Mouse (Mus musculus) forebrain, postnatal 0 days (tissue): Measurements from ENCODE around the gene En1. TPM values are rescaled to one million over a fixed set of nuclear protein-coding genes. Genes with fewer than 3 reads are reported as not detected.

Experiments
- ATAC-seq: fragments of 200-750 bp; cut with Nextera tagmentation; 2 replicates; pipeline ENCODE4 v1.8.0; 2017; ENCODE audit warnings: mild to moderate bottlenecking, moderate library complexity
- DNase-seq: peaks from one replicate; pipeline ENCODE4 v3.0.0-alpha.2; 2015
- H3K27ac ChIP-seq: fragments of 300-500 bp; sonication (generic); 2 replicates; pipeline ENCODE4 v1.5.1; 2014; ENCODE audit warnings: low read depth, mild to moderate bottlenecking, antibody characterized with exemption, low read length, moderate library complexity, mixed read lengths
- H3K27me3 ChIP-seq: fragments of 300-500 bp; sonication (generic); 2 replicates; pipeline ENCODE4 v1.6.1; 2014; ENCODE audit warnings: mild to moderate bottlenecking, low read length, mixed read lengths; ENCODE audit not compliant: insufficient read depth
- H3K36me3 ChIP-seq: fragments of 300-500 bp; sonication (generic); 2 replicates; pipeline ENCODE4 v1.6.1; 2014; ENCODE audit warnings: mild to moderate bottlenecking, moderate library complexity; ENCODE audit not compliant: insufficient read depth
- H3K4me1 ChIP-seq: fragments of 300-500 bp; sonication (generic); 2 replicates; pipeline ENCODE4 v1.6.1; 2014; ENCODE audit warnings: antibody characterized with exemption; ENCODE audit not compliant: insufficient read depth
- H3K4me2 ChIP-seq: fragments of 300-500 bp; sonication (generic); 2 replicates; pipeline ENCODE4 v1.6.1; 2014; ENCODE audit warnings: low read depth, mild to moderate bottlenecking, moderate library complexity
- H3K4me3 ChIP-seq: fragments of 300-500 bp; sonication (generic); 2 replicates; pipeline ENCODE4 v1.5.1; 2014; ENCODE audit warnings: low read depth, low read length, mixed read lengths
- H3K9ac ChIP-seq: fragments of 300-500 bp; sonication (generic); 2 replicates; pipeline ENCODE4 v1.6.1; 2014; ENCODE audit warnings: mild to moderate bottlenecking
- H3K9me3 ChIP-seq: fragments of 300-500 bp; sonication (generic); 2 replicates; pipeline ENCODE4 v1.6.1; 2016; ENCODE audit warnings: low read length
- CTCF ChIP-seq: sonication (generic); IDR thresholded peaks from 2 replicates; pipeline ENCODE4 v1.5.1; 2016; ENCODE audit warnings: antibody characterized with exemption, control low read depth, low read depth
- WGBS: fragments of 180-500 bp; shearing (Covaris S2); extraction: QIAGEN DNeasy Blood & Tissue Kit; methylation state at CpG from one replicate; pipeline ENCODE4 v1.1.7; 2014; 5-methylcytosine and 5-hydroxymethylcytosine counted together
- polyA plus RNA-seq: library from polyadenylated mRNA; unstranded; fragments of >200 nt; fragmentation: Nextera tagmentation; extraction: Ambion mirVana; gene quantifications from 2 replicates; pipeline ENCODE4 v1.2.1, GENCODE M21; 2015
- total RNA-seq: library from RNA; depleted of rRNA; stranded (reverse); fragments of >200 nt; gene quantifications from 2 replicates; pipeline ENCODE4 v1.2.3, GENCODE M21; 2014

The En1 gene
- total and polyA plus RNA-seq, 2 experiments from 2014 or later = 0.18 to 0.29 TPM

DNA sequence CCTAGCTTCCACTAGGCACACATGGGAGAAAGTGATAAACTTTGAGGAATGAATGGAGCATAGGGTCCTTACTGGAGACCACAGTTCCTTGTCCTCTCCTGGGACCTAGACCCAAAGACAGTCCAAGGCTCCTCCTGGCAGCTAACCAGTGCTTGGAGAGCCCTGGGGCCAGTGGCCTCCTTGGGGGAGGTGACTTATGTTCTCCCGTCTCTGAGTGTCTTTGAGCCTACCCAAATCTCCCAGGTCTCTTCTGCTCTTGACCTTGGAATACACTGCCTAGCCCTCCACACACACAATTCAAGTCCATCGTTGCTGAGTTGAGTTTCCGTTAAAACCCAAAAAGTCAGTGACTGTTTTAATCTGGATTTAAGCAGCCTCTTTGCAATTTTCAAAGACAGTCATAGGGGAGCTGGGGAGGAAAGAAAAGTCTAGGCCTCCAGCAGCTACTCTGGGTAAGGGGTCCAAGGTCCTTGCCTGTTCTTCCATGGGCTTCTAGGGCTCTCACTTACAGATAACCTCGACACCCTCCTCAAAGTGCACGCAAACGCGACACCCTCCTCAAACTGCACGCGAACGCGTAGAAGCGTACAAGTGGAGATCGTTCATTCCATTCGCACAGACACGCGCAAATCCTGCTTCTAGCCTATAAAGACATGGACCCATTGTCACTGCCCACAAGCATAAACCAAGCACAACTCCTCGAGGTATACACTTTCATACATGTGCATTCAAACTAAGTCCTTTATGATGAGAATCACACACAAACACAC lies 6.6 kb upstream of the En1 start:
- H3K27ac ChIP-seq = no peak overlapping the region
- H3K4me3 ChIP-seq = no peak overlapping the region
- no peaks in the 10 kb centered on the region for H3K4me1 ChIP-seq
- no peaks in the 10 kb centered on the region for H3K9me3 ChIP-seq
- WGBS = 5% methylated on average over 17 of the region's 17 CpGs
- no peak overlapping the region for H3K4me2 ChIP-seq
- TF ChIP-seq CTCF = no peak
- H3K9ac ChIP-seq = no peak overlapping the region
- DNase-seq (no peak), ATAC-seq (no peak)
- H3K27me3 ChIP-seq = peaks cover 88% of the 10 kb centered on the region
- no peaks in the 10 kb centered on the region for H3K36me3 ChIP-seq

DNA sequence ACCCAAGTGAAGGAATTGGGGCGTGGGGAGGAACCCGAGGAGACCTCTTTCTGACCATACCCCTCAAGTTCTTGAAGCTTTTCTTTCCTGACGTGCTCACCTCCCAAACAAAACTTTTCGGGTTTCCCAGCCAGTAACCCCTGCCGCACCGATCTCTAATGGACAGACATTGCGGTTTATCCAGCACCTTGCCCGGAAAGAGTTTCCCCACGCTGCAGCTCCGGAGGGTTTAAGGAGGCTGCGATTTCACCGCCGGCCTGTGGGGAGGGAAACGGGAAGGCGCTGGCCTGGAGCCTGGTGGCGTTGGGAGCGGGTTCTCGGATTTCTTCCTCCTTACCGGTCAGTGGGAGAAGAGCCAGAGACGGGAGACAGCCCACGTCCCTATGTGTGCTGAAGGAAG lies 5.9 kb upstream of the En1 start:
- DNase-seq (no peak), ATAC-seq (0 out of 2 replicates have a peak, but pooled peaks have one; percentile 21)
- 1% methylated on average over 21 of the region's 21 CpGs for WGBS
- no peak overlapping the region for H3K4me3 ChIP-seq
- peaks cover 88% of the 10 kb centered on the region for H3K27me3 ChIP-seq
- no peak overlapping the region for H3K9ac ChIP-seq
- H3K4me2 ChIP-seq = peak overlapping the region; percentile 21; the same call in 1 of the 2 replicates
- no peaks in the 10 kb centered on the region for H3K36me3 ChIP-seq
- peak; percentile 25; the same call in 1 of the 2 replicates for TF ChIP-seq CTCF
- no peak overlapping the region for H3K27ac ChIP-seq
- H3K9me3 ChIP-seq = no peaks in the 10 kb centered on the region
- no peaks in the 10 kb centered on the region for H3K4me1 ChIP-seq

DNA sequence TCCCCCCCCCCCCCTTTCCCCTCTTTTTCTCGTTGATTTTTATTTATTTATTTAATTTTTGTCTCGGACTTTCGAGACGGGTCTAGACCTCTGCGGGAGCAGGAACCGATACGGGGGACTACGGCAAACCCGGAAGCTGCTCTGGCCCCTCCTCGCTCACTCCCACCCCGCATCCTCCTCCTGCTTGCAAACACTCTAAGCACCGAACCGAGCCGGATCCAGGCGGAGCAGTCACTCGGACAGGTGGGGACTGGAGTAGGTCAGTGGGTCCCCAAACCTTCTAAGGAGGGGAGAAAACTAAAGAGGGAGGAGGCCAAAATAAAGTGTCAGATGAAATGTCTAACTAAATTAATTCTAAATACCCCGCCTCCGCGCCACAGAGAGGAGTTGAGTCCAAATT lies 5.4 kb upstream of the En1 start:
- H3K9me3 ChIP-seq = no peaks in the 10 kb centered on the region
- H3K36me3 ChIP-seq = no peaks in the 10 kb centered on the region
- H3K4me2 ChIP-seq = peak overlapping the region; percentile 21; the same call in 1 of the 2 replicates
- no peak for ATAC-seq
- no peaks in the 10 kb centered on the region for H3K4me1 ChIP-seq
- no peak overlapping the region for H3K9ac ChIP-seq
- 2% methylated on average over 19 of the region's 19 CpGs for WGBS
- TF ChIP-seq CTCF = no peak
- no peak overlapping the region for H3K27ac ChIP-seq
- H3K4me3 ChIP-seq = no peak overlapping the region
- peaks cover 88% of the 10 kb centered on the region for H3K27me3 ChIP-seq
- no peak for DNase-seq

DNA sequence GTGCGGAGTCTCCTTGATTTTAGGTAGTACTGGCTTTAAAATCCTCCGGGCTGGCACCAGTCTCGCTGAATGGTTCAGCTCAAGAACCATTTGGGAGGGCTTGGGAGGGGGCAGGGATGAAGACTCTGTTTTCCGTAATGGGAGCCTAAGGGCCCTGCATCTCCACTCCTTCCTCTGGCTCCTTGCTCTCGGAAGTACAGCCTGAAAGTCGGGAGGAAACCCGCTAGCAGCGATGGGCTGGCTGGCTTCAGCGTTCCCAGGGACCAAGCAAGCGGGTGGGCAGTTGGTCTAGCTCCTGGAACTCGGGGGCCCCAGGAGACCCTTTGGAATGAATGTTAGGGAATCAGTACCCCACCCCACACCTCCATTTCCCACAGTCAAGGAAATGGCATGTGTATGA lies 4.9 kb upstream of the En1 start:
- no peak for ATAC-seq
- H3K4me1 ChIP-seq = 0 out of 2 replicates have a peak, but pooled peaks cover 1% of the 10 kb centered on the region
- no peaks in the 10 kb centered on the region for H3K36me3 ChIP-seq
- peaks cover 88% of the 10 kb centered on the region for H3K27me3 ChIP-seq
- WGBS = 2% methylated on average over 11 of the region's 11 CpGs
- H3K4me2 ChIP-seq = no peak overlapping the region
- no peak overlapping the region for H3K4me3 ChIP-seq
- no peak for DNase-seq
- no peak for TF ChIP-seq CTCF
- H3K9ac ChIP-seq = no peak overlapping the region
- H3K27ac ChIP-seq = no peak overlapping the region
- H3K9me3 ChIP-seq = no peaks in the 10 kb centered on the region

DNA sequence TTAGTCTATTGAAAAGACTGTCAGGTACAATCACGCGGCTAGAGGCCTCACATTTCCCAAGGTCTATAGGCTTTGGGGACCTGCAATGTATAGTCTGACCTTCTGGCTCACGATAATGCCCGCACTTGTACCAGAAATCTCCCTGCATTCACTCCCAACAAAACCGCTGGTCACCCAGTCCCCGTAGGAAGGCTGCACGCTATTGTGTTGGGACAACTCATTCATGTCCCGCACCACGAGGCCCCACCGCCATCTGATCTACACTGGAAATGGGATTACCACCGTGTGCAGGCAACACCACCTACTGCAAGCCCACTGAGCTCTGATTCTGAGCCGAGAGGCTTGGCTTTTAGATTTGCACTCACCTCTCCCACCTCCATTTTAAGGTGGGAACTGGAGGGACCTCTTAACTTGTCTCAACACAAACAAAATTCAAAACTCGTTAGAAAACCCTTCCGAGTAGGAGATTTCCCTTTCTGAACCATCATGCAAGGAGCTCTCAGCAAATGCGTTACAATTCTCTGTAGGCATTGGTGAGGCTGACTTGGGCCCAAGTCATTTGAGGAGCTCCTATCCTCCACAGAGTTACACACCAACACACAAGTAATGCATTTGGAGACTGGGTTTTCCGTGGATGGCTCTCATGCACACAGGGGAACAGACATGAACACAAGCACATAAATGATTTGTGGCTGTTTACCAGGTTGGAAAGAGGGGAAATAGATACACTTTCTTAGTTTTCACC lies 3.9 kb upstream of the En1 start:
- peaks cover 79% of the 10 kb centered on the region for H3K27me3 ChIP-seq
- WGBS = 1% methylated on average over 16 of the region's 16 CpGs

DNA sequence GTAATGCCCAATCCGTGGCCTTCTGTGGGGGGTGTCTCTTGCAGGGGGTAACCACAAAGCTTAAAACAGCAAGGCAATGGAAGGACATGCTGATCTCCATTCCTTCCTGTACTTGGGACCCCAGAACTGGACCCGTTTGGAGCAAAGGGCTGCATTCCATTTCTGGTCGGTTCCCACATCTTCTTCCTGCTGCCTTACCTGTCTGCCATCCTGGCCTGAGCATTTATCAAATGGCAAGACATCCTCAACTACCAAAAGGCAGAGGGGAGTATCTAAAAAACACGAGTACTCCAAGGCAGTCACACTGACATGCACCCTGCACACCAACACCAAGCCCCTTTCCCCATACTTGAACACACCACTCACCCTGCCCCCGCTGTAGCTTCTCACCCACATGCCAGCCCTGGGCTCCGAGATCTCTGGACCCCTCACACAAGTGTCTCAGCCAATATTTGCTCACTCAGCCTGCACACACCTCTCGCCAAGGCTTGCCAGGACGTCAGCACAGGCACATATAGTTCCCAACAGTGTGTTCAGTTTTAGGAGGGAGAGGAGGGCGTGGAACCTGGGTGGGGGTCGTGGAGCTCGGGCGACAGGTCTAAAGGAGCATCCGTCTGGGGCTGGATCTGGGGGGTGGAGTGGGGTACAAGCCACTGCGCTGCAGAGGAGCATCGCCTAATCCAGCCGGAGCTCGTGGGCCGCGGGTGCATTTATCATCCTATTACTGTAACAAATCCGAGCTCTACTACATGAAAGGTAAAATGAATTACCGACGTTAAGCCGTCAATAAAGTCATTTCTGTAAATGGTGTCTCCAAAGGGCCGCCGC lies 2.7 kb upstream of the En1 start:
- H3K9me3 ChIP-seq = no peaks in the 10 kb centered on the region
- no peak for TF ChIP-seq CTCF
- H3K27ac ChIP-seq = no peak overlapping the region
- H3K4me3 ChIP-seq = no peak overlapping the region
- ATAC-seq (no peak), DNase-seq (no peak)
- H3K4me2 ChIP-seq = no peak overlapping the region
- H3K4me1 ChIP-seq = 0 out of 2 replicates have a peak, but pooled peaks cover 2% of the 10 kb centered on the region
- peaks cover 72% of the 10 kb centered on the region for H3K27me3 ChIP-seq
- no peaks in the 10 kb centered on the region for H3K36me3 ChIP-seq
- 1% methylated on average over 25 of the region's 25 CpGs for WGBS
- H3K9ac ChIP-seq = no peak overlapping the region

More for the DNA sequence above, 3.9 kb upstream of the En1 start:
- H3K27ac ChIP-seq = no peak overlapping the region
- DNase-seq (no peak), ATAC-seq (no peak)
- no peaks in the 10 kb centered on the region for H3K9me3 ChIP-seq
- no peak overlapping the region for H3K9ac ChIP-seq
- no peaks in the 10 kb centered on the region for H3K36me3 ChIP-seq
- no peak overlapping the region for H3K4me3 ChIP-seq
- no peak overlapping the region for H3K4me2 ChIP-seq
- H3K4me1 ChIP-seq = 0 out of 2 replicates have a peak, but pooled peaks cover 2% of the 10 kb centered on the region
- TF ChIP-seq CTCF = no peak
